Mouse (Mus musculus) layer of hippocampus, postnatal 25 days (tissue): ENCODE measurements around the gene Tmed1. TPM values are rescaled to one million over a fixed set of nuclear protein-coding genes. Genes with fewer than 3 reads are reported as not detected.
"Not testable (repeated sequence)": the region's sequence is repeated elsewhere in the genome, so short reads cannot be mapped to it uniquely, and the experiment has no call there.

Experiments
- DNase-seq, 2 experiments: peaks; one replicate each; pipeline ENCODE4 v3.0.0; 2022; ENCODE audit warnings: mixed read lengths in 2 of 2, low spot score in 1 of 2; ENCODE audit errors: extremely low spot score in 1 of 2
- total RNA-seq, 2 experiments: library from RNA; stranded (reverse); gene quantifications; 2 replicates each; pipeline ENCODE4 v1.2.3; 2021

Tmed1 gene
- total RNA-seq, 2 experiments from 2014 or later, result 12.9 to 14.0 TPM

DNA sequence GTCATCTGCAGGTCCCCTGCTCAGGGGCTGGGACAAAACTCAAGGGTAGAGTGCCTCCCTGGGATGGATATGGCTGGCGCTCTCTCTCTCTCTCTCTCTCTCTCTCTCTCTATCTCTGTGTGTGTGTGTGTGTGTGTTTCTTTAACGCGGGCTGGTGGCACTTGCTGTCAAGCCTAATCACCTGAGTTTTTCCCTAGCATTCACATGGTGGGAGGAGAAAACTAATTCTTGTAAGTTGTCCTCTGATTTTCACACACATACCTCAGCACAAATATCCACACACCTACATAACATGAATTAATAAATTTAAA lies 16.5 kb upstream of the Tmed1 start:
- DNase-seq, result no peak

DNA sequence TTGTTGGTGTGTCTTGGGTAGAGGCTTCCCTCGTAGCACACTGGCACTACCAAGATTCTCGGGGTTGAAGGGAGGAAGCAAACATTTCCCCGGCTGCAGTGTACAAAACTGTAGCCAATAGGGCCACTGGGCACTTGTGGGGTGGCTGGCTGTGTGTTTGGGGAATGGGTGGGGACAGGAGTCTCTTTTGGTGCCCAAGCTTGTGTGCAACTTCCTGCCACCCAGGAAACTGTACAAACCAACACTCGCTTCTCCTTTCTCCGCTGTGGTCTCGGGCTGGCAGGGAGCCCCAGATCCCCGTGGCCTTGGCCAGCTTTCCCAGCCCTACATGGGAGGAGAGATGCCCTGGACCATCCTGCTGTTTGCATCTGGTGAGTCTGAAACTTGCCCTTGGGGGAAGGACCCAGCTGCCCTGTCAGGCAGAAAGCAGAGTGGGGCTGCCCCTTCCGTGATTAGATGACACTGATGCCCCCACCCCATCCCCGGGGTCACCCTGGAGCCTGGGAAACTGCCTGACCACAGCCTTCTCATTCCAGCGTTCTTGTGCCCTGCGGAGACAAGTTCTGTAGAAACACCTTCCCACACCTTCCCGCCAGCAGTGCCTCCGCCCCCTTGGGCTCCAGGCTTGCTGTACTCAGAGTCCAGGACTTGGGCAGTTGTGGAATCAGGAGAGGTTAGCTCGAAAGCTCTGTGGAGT lies 16.0 kb upstream of the Tmed1 start, which contains the start of gene AB124611:
AB124611 (plus strand) TSS at position 240 of the 697 bp plus-strand sequence.
- no peak for DNase-seq

DNA sequence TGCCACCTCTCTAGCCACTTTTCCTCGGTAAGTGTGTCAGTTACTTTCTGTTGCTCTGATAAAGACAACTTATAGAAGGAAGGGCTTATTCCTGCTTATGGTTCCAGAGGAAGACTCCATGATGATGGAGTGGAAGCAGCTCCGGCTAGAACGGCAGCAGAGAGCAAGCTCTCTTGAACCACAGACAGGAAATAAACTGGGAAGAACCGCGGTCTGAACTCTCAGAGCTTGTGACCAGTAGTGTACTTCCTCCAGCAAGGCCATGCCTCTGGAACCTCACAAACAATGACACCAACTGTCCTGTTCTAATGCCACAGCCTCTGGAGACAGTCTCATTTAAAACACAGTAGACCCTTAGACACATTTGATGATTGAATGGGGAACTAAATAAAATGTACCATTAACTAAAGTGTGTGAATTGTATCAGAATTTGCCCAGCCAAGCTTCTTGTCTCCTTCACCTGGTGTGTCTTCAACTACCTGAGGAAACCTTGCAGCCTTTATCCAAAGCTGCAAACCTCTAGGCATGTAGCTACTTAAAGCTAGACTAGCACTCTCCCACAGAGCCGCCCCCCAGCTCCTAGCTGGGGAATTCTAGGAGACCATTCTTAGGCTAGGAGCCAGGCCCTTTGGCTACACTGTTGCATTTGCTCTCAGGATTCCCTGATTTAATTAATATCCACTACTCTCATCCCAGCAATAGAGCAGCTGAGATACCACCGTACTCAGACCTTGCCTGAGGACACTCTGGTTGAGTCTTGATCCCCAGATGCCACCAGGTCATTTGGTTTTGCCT lies 15.3 kb upstream of the Tmed1 start:
- DNase-seq, result no peak

DNA sequence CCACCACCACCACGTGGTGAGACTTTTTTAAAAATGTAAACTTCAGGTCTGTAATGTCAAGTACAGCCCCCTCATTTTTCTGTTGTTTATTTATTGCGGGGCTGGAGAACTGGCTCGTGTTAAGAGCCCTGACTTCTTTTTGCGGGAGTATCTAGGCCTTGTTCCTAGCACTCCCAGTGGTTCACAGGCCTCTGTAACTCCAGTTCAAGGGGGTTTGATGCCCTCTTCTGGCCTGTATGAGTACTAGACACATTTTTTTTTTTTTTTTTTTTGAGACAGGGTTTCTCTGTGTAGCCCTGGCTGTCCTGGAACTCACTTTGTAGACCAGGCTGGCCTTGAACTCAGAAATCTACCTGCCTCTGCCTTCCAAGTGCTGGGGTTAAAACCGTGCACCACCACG lies 8.6 kb upstream of the Tmed1 start:
- DNase-seq, result not testable (repeated sequence)

DNA sequence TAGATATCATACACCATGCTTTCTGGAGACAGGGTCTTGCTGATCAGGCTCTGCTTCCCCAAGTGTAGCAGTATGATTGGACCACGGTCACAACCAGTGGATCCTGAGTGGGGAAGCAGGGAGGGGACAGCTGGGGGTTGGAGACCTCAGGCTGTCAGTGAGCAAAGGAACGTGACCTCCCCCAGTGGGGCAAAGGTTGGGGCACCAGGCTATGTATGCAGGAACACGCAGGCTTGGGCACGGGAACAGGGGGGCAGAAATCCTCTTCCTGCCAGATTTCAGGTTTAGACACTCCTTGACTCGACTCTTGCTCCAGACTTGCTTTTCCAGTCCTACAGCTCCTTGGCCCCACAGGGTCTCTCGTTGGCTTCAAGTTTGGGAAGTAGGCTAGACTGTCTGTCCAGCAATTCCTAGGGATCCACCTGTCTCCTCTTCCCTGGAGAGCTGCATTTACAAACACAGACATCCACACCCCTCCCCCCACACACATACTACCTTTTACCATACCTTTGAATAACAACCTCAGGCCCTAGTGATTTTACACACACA lies 8.0 kb upstream of the Tmed1 start:
- DNase-seq, result no peak

DNA sequence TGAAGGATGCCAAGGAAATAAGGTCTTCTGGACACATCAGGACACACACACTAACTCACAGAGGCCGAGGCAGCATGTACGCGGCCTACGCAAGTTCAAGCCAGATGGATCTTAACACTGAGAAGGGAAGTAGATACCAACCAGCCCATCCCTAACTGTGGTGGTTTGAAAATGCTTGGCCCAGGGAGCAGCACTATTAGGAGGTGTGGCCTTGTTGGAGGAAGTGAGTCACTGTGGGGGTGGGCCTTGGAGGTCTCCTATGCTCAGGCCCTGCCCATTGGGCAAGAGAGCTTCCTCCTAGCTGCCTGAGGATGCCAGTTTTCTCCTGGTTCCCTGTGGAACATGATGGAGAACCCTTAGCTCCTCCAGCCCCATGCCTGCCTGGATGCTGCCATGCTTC lies 3.4 kb upstream of the Tmed1 start:
- no peak for DNase-seq

DNA sequence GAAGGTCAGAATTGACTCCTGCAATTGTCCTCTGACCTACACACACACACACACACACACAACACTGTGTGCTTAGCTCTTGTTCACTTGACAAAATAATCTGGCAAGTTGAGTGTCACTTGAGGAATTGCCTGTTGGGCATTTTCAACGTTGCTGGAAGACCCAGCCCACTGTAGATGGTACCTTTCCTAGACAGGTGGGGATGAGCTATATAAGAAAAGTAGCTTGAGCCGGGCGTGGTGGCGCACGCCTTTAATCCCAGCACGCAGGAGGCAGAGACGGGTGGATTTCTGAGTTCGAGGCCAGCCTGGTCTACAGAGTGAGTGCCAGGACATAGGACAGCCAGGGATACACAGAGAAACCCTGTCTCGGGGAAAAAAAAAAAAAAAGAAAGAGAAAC lies 1.0 kb upstream of the Tmed1 start:
- DNase-seq, result no peak

DNA sequence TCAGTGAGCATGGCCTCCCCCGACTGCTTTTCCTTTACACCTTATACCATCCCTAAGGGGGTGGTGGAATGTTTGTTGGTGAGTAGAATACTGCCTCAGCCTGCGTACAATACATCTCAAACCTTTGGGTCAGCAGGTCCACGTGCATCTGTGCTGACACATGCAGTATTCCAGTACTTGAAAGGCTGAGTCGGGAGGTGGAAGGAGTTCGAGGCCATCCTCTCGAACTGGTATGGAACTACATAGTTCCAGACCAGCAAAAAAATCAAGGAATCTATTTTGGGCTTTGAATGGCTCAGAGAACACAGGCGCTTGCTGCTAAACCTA lies 600 bp upstream of the Tmed1 start:
- DNase-seq, result no peak

DNA sequence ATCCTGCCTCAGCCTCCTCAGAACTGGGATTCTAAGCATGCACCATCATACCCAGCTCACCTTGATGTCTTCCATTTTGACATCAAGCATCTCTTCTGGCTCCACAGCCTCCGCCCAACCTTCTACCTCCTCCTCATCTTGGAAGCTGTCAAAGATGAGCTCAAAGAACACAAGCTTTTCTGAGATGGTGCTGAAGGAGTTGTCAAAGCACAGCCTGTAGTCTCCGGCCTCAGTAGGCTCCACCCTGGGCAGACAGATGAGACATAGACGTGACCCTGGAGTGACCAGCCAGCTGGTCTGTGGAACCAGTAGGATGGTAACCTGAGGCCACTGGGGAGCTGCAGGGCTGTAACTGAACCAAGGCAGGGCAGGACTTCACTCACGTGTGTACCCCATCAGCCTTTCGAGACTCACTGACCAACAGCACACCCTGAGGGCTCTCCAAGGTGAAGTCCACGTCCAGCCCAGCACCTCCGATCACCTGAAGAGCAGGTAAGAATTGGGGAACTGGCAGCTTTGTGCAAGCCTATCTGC lies 1.1 kb downstream of the Tmed1 start:
- DNase-seq, result no peak

DNA sequence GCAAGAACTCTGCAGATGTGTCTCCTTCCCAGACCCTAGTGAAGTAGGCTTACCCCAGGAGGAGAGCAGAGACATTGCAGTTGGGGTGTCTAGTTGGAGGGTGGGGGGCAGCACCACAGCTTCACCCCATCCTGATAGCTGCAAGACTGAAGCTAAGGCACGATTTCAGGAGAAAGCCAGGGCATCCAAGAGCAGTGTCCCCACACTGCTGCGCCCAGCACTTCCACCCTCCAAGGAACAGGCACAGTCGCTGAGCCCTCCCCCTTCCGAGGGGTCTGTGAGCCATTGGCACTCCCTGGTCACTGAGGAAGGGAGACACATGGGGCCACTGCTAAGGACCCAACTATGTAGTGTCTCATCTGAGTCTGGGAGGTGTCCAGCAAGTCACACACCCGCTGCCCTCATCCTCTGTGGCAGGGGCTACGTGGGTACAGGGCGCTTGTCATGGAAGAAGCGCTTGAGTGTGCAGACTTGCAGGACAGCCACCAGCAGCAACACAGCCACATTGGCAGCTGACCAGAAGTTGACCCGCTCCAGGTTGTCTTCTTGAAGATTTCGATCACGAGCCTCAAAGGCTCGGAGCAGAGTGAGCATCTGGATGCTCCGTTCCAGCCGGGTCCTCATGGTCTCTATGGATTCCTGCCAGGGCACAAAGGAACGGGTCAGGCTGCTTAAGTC lies 2.2 kb downstream of the Tmed1 start:
- DNase-seq, result no peak

DNA sequence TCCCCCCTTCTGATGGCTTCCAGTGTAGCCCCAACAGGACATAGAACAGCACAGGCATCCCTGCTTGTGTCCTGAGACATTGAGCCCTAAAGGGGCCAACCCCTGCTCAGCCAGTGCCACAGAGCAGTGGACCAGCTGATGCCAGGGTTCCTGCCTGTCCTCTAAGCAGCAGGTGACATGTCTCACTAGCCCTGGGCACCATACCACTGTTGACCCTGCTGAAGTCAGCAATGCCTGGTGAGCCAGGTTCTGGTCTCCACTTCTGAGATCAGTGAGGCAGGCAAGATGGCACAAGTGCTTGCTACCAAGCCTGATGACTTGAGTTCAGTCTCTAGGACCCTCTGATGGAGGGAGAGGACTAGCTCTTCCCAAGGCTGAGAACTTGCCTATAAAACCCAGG lies 4.3 kb downstream of the Tmed1 start:
- no peak for DNase-seq

DNA sequence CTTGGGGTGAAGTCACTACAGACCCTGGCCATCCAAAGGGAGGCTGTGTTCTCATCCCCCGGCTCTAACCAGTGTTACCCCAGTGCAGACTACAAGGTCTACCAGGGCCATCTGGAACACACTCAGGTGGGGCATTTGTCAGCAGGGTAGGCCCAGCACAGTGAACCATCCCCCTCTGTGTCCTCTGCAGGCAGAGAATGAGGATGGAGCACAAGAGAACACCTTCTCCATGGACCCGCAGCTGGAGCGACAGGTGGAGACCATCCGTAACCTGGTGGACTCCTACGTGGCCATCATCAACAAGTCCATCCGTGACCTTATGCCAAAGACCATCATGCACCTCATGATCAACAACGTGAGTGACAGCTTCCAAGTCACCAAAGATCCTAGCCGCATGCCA lies 6.7 kb downstream of the Tmed1 start:
- no peak for DNase-seq

DNA sequence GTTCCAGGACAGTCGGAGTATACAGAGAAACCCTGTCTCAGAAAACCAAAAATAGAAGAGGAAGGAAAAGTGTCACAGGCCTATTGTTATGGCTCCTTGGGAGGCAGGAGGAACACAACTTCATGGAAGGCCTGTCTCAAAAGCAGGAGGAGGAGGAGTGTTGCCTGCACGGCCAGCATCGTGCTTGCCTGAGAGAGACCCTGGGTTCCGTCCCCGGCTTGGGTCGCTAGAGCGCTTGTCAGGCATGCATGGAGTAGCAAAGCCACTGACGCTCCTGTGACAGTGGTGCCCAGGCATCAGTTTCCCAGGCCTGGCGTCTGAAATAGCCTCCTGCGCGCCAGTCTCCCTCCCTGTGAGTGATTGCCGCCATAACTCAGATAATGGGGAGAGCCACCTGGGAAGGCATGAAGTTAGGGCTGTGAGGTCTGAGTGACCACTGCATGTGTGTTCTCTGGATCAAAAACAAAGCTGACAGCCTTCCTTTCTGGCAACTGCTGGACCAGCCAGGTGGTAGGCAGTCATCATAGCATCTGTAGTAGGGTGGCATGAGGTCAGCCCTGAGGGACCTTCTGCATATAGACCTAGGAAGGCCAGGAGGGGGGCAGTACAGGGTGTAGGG lies 11.7 kb downstream of the Tmed1 start:
- no peak for DNase-seq

DNA sequence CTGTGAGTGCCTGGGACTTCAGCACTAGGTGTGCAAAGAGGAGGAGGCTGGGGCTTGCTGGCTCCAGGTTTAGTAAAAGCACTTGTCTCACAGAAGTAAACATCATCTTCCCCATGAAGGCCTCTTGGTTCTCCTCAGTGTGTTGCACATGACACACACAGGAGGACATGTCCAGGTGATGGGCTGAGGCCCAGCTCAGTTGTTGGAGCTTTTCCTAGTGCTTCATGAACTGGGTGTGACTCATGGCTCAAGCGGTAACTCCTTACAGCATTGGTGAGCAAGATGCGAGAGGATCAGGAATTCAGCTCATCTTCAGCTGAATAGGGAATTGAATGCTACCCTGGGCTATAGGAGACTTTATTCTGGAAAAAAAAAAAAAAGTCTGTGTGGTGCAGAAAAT lies 12.4 kb downstream of the Tmed1 start:
- no peak for DNase-seq

DNA sequence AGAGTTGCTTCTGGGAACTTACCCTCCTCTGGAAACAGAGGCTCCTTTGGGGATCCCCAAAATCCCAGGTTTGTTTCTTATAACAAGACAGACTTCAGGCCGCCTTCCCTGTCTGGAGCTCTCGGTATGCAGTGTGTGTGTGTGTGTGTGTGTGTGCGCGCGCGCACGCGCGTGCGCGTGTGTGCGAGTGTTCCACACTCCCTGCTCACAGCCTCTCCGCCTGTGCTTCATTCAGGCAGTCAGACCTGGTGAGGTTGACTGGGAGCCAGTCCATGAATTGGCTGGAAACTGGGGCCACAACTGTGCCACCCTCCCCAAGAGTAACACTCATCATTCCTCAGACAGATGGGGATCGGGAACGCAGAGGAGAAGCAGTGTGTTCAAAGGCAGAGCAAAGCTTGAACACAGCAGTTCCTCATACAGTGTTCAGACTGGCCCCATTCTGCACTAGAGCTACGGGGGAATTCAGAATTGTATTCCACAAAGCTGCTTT lies 13.0 kb downstream of the Tmed1 start:
- DNase-seq, result peak in 1 of 2 experiments; percentile 22

DNA sequence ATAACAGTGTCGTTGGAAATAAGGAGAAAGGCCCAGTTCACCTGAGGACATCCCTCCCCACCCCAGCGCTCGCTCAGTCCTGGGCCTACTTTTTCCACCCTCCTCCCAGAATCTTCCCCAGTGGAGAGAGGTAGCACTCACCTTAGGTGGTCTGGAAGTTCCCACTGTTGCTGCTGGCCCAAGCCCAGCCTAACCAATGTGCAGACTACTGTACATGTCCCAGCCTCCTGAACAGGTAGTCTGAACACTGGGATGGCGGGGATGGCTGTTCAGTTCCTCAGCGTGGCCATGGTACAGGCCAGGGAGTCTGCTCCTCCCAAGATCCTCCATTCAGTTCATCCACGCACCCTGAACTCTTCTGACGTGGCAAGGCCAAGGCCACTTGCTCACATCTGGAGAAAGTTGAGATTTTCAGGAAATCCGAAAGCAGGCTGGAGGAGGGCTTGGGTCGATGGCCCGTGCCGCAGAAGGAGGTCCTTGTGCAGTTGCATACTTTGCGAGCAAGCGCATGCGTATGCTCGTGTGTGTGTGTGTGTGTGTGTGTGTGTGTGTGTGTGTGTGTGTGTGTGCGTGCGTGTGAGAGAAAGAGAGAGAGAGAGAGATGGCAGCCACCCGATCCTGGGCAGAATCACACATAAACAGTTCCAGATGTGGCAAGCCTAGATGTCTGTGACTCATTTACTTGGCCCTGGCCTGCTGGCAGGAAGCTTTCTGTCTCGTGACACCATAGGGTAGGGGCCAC lies 13.6 kb downstream of the Tmed1 start:
- DNase-seq, result no peak

DNA sequence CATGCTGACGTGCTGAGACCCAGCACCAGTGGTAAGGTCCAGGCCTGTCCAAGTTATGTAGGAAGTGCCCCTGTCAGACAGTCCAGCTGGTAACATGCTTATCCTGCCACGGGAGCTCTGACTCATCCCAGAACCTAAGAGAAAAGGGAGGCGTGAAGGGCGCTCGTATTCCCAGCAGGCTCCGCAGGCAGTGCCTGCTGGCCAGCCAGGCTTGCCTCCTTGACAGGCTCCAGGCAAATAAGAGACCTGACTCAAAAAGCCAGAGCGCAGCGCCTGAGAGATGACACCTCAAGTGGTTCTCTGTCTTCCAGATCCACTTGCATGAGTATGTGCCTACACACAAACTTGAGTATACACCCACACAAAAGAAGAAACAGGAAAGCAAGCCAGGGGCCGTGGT lies 15.3 kb downstream of the Tmed1 start:
- DNase-seq, result no peak

DNA sequence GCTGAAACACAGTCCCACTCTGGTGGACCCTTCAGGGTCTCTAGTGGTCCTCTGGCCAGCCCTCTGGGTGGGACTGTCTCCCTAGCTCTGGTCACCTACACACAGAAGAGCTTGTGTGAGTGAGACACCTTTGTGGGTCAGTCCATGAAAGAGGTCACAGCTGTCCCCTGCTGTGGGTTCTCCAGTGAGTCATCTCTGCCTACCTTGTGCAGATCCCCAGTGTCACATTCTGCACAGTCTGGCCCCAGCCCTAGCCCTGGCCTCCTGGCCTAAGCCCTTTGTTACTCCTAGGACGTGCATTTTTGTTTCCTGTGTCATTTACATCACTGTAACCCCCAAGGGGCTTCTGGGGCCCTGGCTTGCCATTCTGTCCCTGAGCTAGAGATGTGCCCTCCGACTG lies 16.1 kb downstream of the Tmed1 start:
- DNase-seq, result no peak

DNA sequence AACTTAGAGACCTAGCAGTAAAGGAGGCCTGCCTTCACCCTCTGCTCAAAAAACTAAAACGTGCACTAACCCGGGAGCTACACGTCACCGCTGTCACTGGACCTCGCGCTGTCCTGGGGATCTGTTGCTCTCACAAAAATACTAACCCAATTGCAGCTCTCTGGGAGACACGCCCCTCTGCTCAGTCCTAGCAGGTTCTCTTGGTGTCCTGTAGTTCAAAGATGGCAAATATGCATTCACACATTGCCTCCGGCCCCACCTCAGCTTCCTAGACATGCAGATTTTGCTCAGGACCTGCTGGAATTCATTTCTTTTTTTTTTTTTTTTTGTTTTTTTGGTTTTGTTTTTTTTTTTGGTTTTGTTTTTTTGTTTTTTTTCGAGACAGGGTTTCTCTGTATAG lies 19.4 kb downstream of the Tmed1 start:
- DNase-seq, result no peak

DNA sequence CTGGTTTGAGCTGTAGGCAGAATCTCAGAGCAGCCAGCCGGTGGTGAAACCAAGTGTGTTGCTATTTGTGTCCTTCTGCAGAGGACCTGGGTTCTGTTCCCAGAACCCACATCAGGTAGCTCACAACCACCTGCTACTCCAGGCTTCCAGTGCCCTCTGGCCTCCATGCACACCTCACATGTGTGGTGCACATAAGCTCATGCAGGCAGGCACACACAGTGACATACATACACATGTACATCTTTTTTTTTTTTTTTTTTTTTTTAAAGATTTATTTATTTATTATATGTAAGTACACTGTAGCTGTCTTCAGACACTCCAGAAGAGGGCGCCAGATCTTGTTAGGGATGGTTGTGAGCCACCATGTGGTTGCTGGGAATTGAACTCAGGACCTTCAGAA lies 21.8 kb downstream of the Tmed1 start:
- DNase-seq, result not testable (repeated sequence)
